Mouse (Mus musculus): ENCODE results near the gene Gm4756. TPM values are rescaled to one million over a fixed set of nuclear protein-coding genes. Genes with fewer than 3 reads are reported as not detected.
"Not testable (repeated sequence)": the region's sequence is repeated elsewhere in the genome, so short reads cannot be mapped to it uniquely, and the experiment has no call there.

Gene Gm4756
- polyA plus RNA-seq (2012; rRNA removed), result 0.77 and 0.81 TPM in 2 replicates

- TF ChIP-seq POLR2A (IDR thresholded peaks at IDR 0.05; ENCODE audit: low read depth, low read length) (no peak), CTCF (conservative IDR thresholded peaks at IDR 0.05; ENCODE audit: insufficient read depth, insufficient read length, low read depth, low read length) (no peak)
- no peaks in the 10 kb centered on the region for H3K4me1 ChIP-seq (ENCODE audit: control insufficient read depth, insufficient read depth, low read length)
- no peaks in the 10 kb centered on the region; the same call in 1 of the 2 replicates for H3K36me3 ChIP-seq (ENCODE audit: control insufficient read depth, insufficient read depth, low read length)
- DNase-seq, result no peak
- H3K27ac ChIP-seq (ENCODE audit: insufficient read depth, low read depth, low read length), result no peak within 1 kb of the TSS
- H3K4me3 ChIP-seq (ENCODE audit: insufficient read depth, low read depth, low read length), result no peak within 1 kb of the TSS
- WGBS, result 85% methylated on average over 11 of the region's 11 CpGs
- no peaks in the 10 kb centered on the region for H3K27me3 ChIP-seq (replicated peaks; ENCODE audit: control insufficient read depth, insufficient read depth, low read length)
Observed at GRCm38 (mm10) chr12:72649611-72650330, at the start of gene Gm4756. Gene Gm4756, minus strand, starts transcription at chr12:72649661.

GRCm38 (mm10) chr12:72694901-72695463 lies 45.5 kb upstream of the Gm4756 start:
- H3K27ac ChIP-seq (ENCODE audit: insufficient read depth, low read depth, low read length), result no peak overlapping the region
- no peaks in the 10 kb centered on the region for H3K4me1 ChIP-seq (ENCODE audit: control insufficient read depth, insufficient read depth, low read length)
- peak; percentile 32 for TF ChIP-seq CTCF (conservative IDR thresholded peaks at IDR 0.05; ENCODE audit: insufficient read depth, insufficient read length, low read depth, low read length)
- TF ChIP-seq POLR2A (IDR thresholded peaks at IDR 0.05; ENCODE audit: low read depth, low read length), result no peak
- H3K27me3 ChIP-seq (replicated peaks; ENCODE audit: control insufficient read depth, insufficient read depth, low read length), result no peaks in the 10 kb centered on the region
- peak; percentile 2 for DNase-seq
- WGBS, result 26% methylated on average over 9 of the region's 9 CpGs
- no peak overlapping the region for H3K4me3 ChIP-seq (ENCODE audit: insufficient read depth, low read depth, low read length)
- no peaks in the 10 kb centered on the region for H3K36me3 ChIP-seq (ENCODE audit: control insufficient read depth, insufficient read depth, low read length)

GRCm38 (mm10) chr12:72694438-72694837 lies 45.0 kb upstream of the Gm4756 start:
- H3K4me3 ChIP-seq (ENCODE audit: insufficient read depth, low read depth, low read length), result no peak overlapping the region
- no peaks in the 10 kb centered on the region for H3K4me1 ChIP-seq (ENCODE audit: control insufficient read depth, insufficient read depth, low read length)
- H3K36me3 ChIP-seq (ENCODE audit: control insufficient read depth, insufficient read depth, low read length), result no peaks in the 10 kb centered on the region
- H3K27ac ChIP-seq (ENCODE audit: insufficient read depth, low read depth, low read length), result no peak overlapping the region
- peak; percentile 59 for DNase-seq
- H3K27me3 ChIP-seq (replicated peaks; ENCODE audit: control insufficient read depth, insufficient read depth, low read length), result no peaks in the 10 kb centered on the region
- WGBS, result 37% methylated on average over 12 of the region's 12 CpGs
- TF ChIP-seq CTCF (conservative IDR thresholded peaks at IDR 0.05; ENCODE audit: insufficient read depth, insufficient read length, low read depth, low read length) (no peak), POLR2A (IDR thresholded peaks at IDR 0.05; ENCODE audit: low read depth, low read length) (no peak)

- TF ChIP-seq CTCF (conservative IDR thresholded peaks at IDR 0.05; ENCODE audit: insufficient read depth, insufficient read length, low read depth, low read length) (0 out of 2 replicates have a peak, but pooled peaks have one; percentile 0), POLR2A (IDR thresholded peaks at IDR 0.05; ENCODE audit: low read depth, low read length) (no peak)
- Histone ChIP-seq H3K27ac (ENCODE audit: insufficient read depth, low read depth, low read length) (no peak overlapping the region), H3K4me3 (ENCODE audit: insufficient read depth, low read depth, low read length) (no peak overlapping the region), H3K4me1 (ENCODE audit: control insufficient read depth, insufficient read depth, low read length) (no peaks in the 10 kb centered on the region), H3K36me3 (ENCODE audit: control insufficient read depth, insufficient read depth, low read length) (no peaks in the 10 kb centered on the region), H3K27me3 (replicated peaks; ENCODE audit: control insufficient read depth, insufficient read depth, low read length) (no peaks in the 10 kb centered on the region)
- DNase-seq, result peak; percentile 40
- 41% methylated on average over 6 of the region's 6 CpGs for WGBS
Observed at GRCm38 (mm10) chr12:72693895-72694294, 44.4 kb upstream of the Gm4756 start.

GRCm38 (mm10) chr12:72688281-72688680 lies 38.8 kb upstream of the Gm4756 start:
- not testable (repeated sequence) for H3K27me3 ChIP-seq (replicated peaks; ENCODE audit: control insufficient read depth, insufficient read depth, low read length); H3K4me3 ChIP-seq (ENCODE audit: insufficient read depth, low read depth, low read length); H3K4me1 ChIP-seq (ENCODE audit: control insufficient read depth, insufficient read depth, low read length); H3K36me3 ChIP-seq (ENCODE audit: control insufficient read depth, insufficient read depth, low read length); H3K27ac ChIP-seq (ENCODE audit: insufficient read depth, low read depth, low read length); DNase-seq
- WGBS, result 77% methylated on average over 2 of the region's 2 CpGs

GRCm38 (mm10) chr12:72687741-72688140 lies 38.3 kb upstream of the Gm4756 start:
- not testable (repeated sequence) for DNase-seq; H3K27me3 ChIP-seq (replicated peaks; ENCODE audit: control insufficient read depth, insufficient read depth, low read length); H3K27ac ChIP-seq (ENCODE audit: insufficient read depth, low read depth, low read length); H3K4me3 ChIP-seq (ENCODE audit: insufficient read depth, low read depth, low read length); H3K4me1 ChIP-seq (ENCODE audit: control insufficient read depth, insufficient read depth, low read length); H3K36me3 ChIP-seq (ENCODE audit: control insufficient read depth, insufficient read depth, low read length)
- WGBS, result 39% methylated on average over 6 of the region's 6 CpGs

- H3K27me3 ChIP-seq (replicated peaks; ENCODE audit: control insufficient read depth, insufficient read depth, low read length); H3K4me1 ChIP-seq (ENCODE audit: control insufficient read depth, insufficient read depth, low read length); H3K27ac ChIP-seq (ENCODE audit: insufficient read depth, low read depth, low read length); H3K36me3 ChIP-seq (ENCODE audit: control insufficient read depth, insufficient read depth, low read length); H3K4me3 ChIP-seq (ENCODE audit: insufficient read depth, low read depth, low read length); DNase-seq: not testable (repeated sequence)
- WGBS, result 84% methylated on average over 4 of the region's 4 CpGs
Observed at GRCm38 (mm10) chr12:72686566-72686965, 37.1 kb upstream of the Gm4756 start.

All from kidney, adult 2 months (tissue).